Mouse (Mus musculus) ES-Bruce4 (cell line): ENCODE results near the gene Rhag.

Source experiments
- CTCF ChIP-seq: IDR thresholded peaks from one replicate; pipeline ENCODE4 v1.8.1; 2011; ENCODE audit warnings: low read depth, low read length
- POLR2A ChIP-seq: IDR thresholded peaks from one replicate; pipeline ENCODE4 v1.8.1; 2011; ENCODE audit warnings: low read length; ENCODE audit not compliant: insufficient read depth

- TF ChIP-seq CTCF (no peak), POLR2A (no peak)
Measured at GRCm38 (mm10) chr17:40879528-40879923, 68.6 kb downstream of the Rhag start.
